Mouse (Mus musculus) stomach, embryonic 16.5 days (tissue): ENCODE measurements around the gene Prnp. TPM values are rescaled to one million over a fixed set of nuclear protein-coding genes. Genes with fewer than 3 reads are reported as not detected.

Experiments used
- ATAC-seq: fragments of 200-750 bp; cut with Nextera tagmentation; 2 replicates; pipeline ENCODE4 v1.8.0; 2017; ENCODE audit warnings: moderate number of reproducible peaks, moderate TSS enrichment; ENCODE audit not compliant: insufficient read depth, low FRiP score
- H3K27ac ChIP-seq: fragments of 300-500 bp; sonication (generic); 2 replicates; pipeline ENCODE4 v1.5.1; 2014; ENCODE audit warnings: low read length
- H3K27me3 ChIP-seq: fragments of 300-500 bp; sonication (generic); 2 replicates; pipeline ENCODE4 v1.6.1; 2014; ENCODE audit warnings: low read length, control low read depth, mixed read lengths; ENCODE audit not compliant: control insufficient read depth, insufficient read depth
- H3K36me3 ChIP-seq: fragments of 300-500 bp; sonication (generic); 2 replicates; pipeline ENCODE4 v1.6.1; 2014; ENCODE audit warnings: low read length; ENCODE audit not compliant: control insufficient read depth, insufficient read depth
- H3K4me1 ChIP-seq: fragments of 300-500 bp; sonication (generic); 2 replicates; pipeline ENCODE4 v1.6.1; 2014; ENCODE audit warnings: low read length, control low read depth, mixed read lengths; ENCODE audit not compliant: control insufficient read depth, insufficient read depth
- H3K4me2 ChIP-seq: fragments of 300-500 bp; sonication (generic); 2 replicates; pipeline ENCODE4 v1.6.1; 2014; ENCODE audit warnings: low read depth, low read length, mixed read lengths
- H3K4me3 ChIP-seq: fragments of 300-500 bp; sonication (generic); replicated peaks from 2 replicates; pipeline ENCODE4 v1.5.1; 2014; ENCODE audit warnings: mild to moderate bottlenecking, low read length
- H3K9ac ChIP-seq: fragments of 300-500 bp; sonication (generic); 2 replicates; pipeline ENCODE4 v1.6.1; 2014; ENCODE audit warnings: low read length
- H3K9me3 ChIP-seq: fragments of 300-500 bp; sonication (generic); replicated peaks from 2 replicates; pipeline ENCODE4 v1.6.1; 2016; ENCODE audit warnings: low read length, control low read depth; ENCODE audit not compliant: control insufficient read depth
- WGBS: fragments of 180-500 bp; shearing (Covaris S2); extraction: QIAGEN DNeasy Blood & Tissue Kit; methylation state at CpG from one replicate; pipeline ENCODE4 v1.1.7; 2014; 5-methylcytosine and 5-hydroxymethylcytosine counted together
- polyA plus RNA-seq: library from polyadenylated mRNA; unstranded; fragments of >200 nt; fragmentation: Nextera tagmentation; extraction: Ambion mirVana; gene quantifications from 2 replicates; pipeline ENCODE4 v1.2.1, GENCODE M21; 2015

Prnp gene
- polyA plus RNA-seq, 1 experiment from 2014 or later: 73.5 TPM

DNA sequence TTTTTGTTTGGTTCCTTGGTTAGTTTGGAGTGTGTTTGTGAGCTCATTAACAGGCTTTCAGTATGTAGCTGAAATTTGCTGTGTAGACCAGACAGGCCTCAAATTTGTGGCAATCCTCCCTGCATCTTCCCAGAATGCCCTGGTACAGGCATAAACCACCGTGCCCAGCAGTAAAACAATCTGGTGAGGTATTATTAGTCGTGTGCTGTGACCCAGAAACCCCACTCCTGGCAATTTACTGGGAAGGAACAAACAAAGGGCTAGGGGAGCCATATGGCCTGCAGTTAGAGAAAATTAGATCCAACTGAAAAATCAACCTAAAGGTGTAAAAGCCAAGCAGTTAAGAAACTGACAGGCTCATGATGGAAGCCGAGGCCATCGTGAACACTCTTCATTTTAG is 1.6 kb downstream of the Prnp start:
- 0 out of 2 replicates have a peak, but pooled peaks cover 8% of the 10 kb centered on the region for H3K4me1 ChIP-seq
- WGBS: 55% methylated on average over 4 of the region's 4 CpGs
- no peak overlapping the region for H3K27ac ChIP-seq
- H3K9ac ChIP-seq: no peak overlapping the region
- peak overlapping the region; percentile 68 for H3K4me2 ChIP-seq
- H3K4me3 ChIP-seq: peak overlapping the region; percentile 62
- H3K27me3 ChIP-seq: no peaks in the 10 kb centered on the region
- H3K36me3 ChIP-seq: no peaks in the 10 kb centered on the region
- no peak for ATAC-seq
- no peaks in the 10 kb centered on the region for H3K9me3 ChIP-seq

DNA sequence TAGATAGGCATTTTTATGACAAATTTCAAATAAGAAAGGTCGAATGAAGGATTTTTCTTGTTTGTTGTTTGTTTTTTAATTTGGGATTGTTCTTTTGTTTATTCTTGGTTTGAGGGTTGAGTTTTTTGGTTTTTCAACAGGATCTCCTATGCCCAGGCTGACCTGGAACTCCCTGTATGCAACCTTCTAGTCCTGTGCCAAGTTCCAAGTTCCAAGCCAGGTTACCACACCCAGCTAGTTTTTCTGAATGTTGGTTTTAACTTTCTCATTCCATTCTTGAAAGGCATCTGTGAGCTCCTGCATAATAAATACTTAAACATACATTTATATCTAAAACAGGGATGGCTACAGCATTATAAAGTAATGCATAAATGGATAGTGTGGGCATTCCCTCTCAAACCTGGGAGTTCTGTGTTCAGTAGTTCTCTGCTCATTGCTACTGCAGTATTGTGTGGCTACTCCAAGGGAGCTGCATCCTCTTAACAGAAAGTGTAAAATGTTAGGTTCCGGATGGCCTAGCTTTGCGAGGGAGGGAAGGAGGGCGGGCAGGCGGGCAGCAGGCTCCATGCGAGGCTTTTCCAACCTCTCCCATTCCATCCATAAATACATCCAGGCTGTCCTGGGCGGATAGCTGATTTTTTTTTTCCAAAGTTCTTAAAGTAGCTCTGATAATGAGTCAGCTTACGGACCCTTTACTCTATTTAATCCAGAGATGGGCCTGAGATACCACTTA is 3.0 kb downstream of the Prnp start:
- Histone ChIP-seq H3K27me3 (no peaks in the 10 kb centered on the region), H3K4me1 (0 out of 2 replicates have a peak, but pooled peaks cover 8% of the 10 kb centered on the region), H3K4me3 (no peak overlapping the region), H3K4me2 (no peak overlapping the region), H3K27ac (no peak overlapping the region), H3K36me3 (no peaks in the 10 kb centered on the region), H3K9me3 (no peaks in the 10 kb centered on the region), H3K9ac (no peak overlapping the region)
- no peak for ATAC-seq
- 84% methylated on average over 8 of the region's 8 CpGs for WGBS

DNA sequence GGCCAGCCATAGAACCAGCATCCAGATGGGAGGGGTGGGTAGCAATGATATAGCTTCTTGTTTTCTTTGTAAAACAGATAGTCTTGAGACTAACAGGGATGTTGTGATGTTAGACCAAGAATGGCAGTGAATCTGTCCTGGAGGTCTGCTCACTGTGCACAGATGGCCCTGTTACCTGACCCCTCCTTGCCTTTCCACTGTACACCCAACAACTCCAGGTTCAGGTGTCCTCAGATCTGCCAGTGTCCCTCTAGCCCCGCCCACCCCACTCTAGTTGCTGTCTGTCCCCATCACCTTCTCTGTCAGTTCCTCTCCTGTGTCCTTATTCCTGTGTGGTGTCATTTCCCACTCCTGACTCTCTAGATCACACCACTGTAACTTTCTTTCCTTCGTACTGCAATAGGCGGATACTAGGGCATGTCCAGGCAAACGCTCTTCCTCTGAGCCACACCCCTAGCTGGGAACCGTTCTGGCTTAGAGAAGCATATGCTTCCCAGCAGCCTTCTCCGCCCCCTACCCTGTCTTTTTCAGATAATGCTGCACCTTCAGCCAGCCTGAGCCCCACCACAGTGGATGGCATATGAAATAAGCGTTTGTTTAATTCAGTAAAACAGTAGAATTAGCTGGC is 22.7 kb downstream of the Prnp start:
- no peaks in the 10 kb centered on the region for H3K9me3 ChIP-seq
- H3K4me1 ChIP-seq: peaks cover 9% of the 10 kb centered on the region; the same call in 1 of the 2 replicates
- H3K4me3 ChIP-seq: no peak overlapping the region
- no peaks in the 10 kb centered on the region for H3K36me3 ChIP-seq
- WGBS: 55% methylated on average over 7 of the region's 7 CpGs
- H3K4me2 ChIP-seq: no peak overlapping the region
- H3K9ac ChIP-seq: no peak overlapping the region
- H3K27me3 ChIP-seq: no peaks in the 10 kb centered on the region
- peak overlapping the region; percentile 51; the same call in 1 of the 2 replicates for H3K27ac ChIP-seq
- ATAC-seq: no peak

DNA sequence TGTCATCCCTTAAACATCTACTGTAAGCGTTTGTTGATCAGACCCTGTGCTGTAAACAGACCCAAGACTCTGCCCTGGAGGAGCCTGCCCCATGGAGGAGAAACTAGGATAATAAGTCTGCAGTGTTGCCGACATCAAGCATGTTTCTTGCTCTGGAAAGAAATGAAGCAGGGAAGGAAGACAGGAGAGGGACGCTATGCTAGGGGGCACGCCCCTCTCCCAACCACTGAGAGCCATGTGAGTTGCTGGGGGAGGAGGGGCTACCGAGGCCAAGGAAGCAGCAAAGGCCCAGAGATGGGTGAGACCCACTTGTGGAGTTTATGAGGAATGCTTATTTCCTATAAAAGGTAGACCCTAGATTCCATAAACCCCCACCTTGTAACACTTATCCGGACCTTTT is 23.3 kb downstream of the Prnp start:
- ATAC-seq: no peak
- H3K27me3 ChIP-seq: no peaks in the 10 kb centered on the region
- H3K4me2 ChIP-seq: no peak overlapping the region
- WGBS: 23% methylated on average over 6 of the region's 6 CpGs
- no peak overlapping the region for H3K9ac ChIP-seq
- H3K4me1 ChIP-seq: peaks cover 9% of the 10 kb centered on the region; the same call in 1 of the 2 replicates
- H3K36me3 ChIP-seq: no peaks in the 10 kb centered on the region
- no peaks in the 10 kb centered on the region for H3K9me3 ChIP-seq
- peak overlapping the region; percentile 51; the same call in 1 of the 2 replicates for H3K27ac ChIP-seq
- no peak overlapping the region for H3K4me3 ChIP-seq

DNA sequence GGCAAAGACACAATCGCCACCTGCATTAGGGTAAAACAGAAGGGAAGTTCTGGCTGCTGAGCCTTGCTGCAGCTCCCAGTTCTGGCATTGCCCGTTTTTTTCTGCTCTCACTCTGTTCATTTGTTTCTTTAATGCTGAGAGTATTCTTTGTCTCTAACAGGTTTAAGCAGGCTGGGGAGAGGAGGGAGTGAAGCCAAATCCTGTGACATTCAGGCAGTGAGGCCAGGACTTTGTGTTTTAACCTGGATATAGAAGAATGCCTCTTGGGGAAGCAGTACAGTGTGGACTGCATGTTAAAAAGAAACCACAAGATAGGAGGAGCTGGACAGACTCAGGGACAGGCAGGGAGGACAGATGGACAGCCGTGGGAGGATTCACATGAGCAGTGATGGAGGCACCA is 23.9 kb downstream of the Prnp start:
- H3K4me1 ChIP-seq: peaks cover 9% of the 10 kb centered on the region; the same call in 1 of the 2 replicates
- peak overlapping the region; percentile 51 for H3K27ac ChIP-seq
- no peaks in the 10 kb centered on the region for H3K27me3 ChIP-seq
- H3K9me3 ChIP-seq: no peaks in the 10 kb centered on the region
- no peaks in the 10 kb centered on the region for H3K36me3 ChIP-seq
- WGBS: 43% methylated on average over 3 of the region's 3 CpGs
- 0 out of 2 replicates have a peak overlapping the region, but pooled peaks have one; percentile 5 for H3K9ac ChIP-seq
- no peak overlapping the region for H3K4me2 ChIP-seq
- no peak overlapping the region for H3K4me3 ChIP-seq
- ATAC-seq: no peak

DNA sequence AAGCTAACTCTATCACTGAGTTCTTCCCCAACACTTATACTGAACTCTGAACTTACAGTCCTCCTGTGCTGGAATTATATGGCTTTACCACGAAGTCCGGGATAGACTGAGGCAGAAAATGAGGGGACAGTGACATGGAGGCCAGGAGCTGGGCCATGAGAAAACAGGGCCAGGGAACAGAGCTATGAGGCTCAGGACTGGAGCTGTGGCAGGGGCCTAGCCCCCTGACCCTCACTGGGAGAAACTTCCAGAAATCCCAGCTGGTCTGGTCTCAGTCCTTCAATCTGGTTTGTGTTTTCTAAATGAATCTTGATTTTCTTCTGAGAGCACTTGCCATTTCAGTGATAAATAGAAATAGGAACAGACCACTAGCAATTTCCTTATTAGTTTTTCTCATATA is 24.5 kb downstream of the Prnp start:
- Histone ChIP-seq H3K4me3 (no peak overlapping the region), H3K27me3 (no peaks in the 10 kb centered on the region), H3K9ac (no peak overlapping the region), H3K27ac (no peak overlapping the region), H3K36me3 (no peaks in the 10 kb centered on the region), H3K4me2 (no peak overlapping the region), H3K9me3 (no peaks in the 10 kb centered on the region), H3K4me1 (peaks cover 9% of the 10 kb centered on the region; the same call in 1 of the 2 replicates)
- 93% methylated on average over 2 of the region's 2 CpGs for WGBS
- no peak for ATAC-seq

DNA sequence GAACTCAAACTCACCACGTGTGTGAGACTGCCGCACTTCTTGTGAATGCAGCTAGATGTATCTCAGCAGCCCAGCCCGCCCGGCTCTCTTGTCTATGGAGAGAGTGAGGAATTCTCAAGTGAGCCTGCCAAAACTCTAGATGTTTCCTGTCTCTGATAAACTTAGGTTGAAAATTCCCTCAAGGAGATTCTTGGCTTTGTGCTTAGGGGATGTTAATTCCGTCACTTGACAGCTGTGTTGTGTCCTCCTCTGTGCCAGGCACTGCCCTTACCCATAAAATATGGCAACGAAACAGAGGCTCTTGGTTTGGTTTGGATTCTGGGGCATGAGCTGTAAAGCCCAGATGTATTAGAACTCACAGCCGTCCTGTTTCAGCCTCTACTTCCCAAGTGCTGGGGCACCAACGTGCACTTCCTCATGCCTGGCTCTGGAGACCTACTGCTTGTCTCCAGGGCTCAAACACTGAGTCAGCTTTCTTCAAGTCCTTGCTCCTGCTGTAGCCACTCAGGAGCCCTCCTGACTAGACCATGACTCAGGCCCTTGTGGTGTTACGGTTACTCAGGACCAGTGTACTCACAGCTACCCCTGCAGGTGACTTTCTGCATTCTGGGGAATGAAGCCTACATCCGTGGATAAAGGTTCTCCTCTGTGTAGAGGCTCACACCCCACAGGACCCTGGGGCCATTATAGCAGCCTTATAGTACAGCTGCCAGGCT is 25.8 kb downstream of the Prnp start:
- 57% methylated on average over 10 of the region's 10 CpGs for WGBS

DNA sequence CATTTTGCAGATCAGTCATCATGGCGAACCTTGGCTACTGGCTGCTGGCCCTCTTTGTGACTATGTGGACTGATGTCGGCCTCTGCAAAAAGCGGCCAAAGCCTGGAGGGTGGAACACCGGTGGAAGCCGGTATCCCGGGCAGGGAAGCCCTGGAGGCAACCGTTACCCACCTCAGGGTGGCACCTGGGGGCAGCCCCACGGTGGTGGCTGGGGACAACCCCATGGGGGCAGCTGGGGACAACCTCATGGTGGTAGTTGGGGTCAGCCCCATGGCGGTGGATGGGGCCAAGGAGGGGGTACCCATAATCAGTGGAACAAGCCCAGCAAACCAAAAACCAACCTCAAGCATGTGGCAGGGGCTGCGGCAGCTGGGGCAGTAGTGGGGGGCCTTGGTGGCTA is 26.7 kb downstream of the Prnp start:
- Histone ChIP-seq H3K27me3 (no peaks in the 10 kb centered on the region), H3K4me3 (no peak overlapping the region), H3K4me2 (no peak overlapping the region), H3K36me3 (no peaks in the 10 kb centered on the region), H3K4me1 (peaks cover 9% of the 10 kb centered on the region; the same call in 1 of the 2 replicates), H3K9ac (no peak overlapping the region), H3K9me3 (no peaks in the 10 kb centered on the region), H3K27ac (no peak overlapping the region)
- 95% methylated on average over 10 of the region's 10 CpGs for WGBS
- ATAC-seq: no peak

More for the DNA sequence above, 25.8 kb downstream of the Prnp start:
- Histone ChIP-seq H3K27me3 (no peaks in the 10 kb centered on the region), H3K4me3 (no peak overlapping the region), H3K9ac (no peak overlapping the region), H3K9me3 (no peaks in the 10 kb centered on the region), H3K4me1 (peaks cover 9% of the 10 kb centered on the region; the same call in 1 of the 2 replicates), H3K4me2 (no peak overlapping the region), H3K36me3 (no peaks in the 10 kb centered on the region), H3K27ac (no peak overlapping the region)
- peak; percentile 53; the same call in 1 of the 2 replicates for ATAC-seq
